In genomic region chr16:64754743-64755139, GRCm38 (mm10) we compare ENCODE assay signal across 8 mouse cellular contexts. TPM values are rescaled to one million over a fixed set of nuclear protein-coding genes. Genes with fewer than 3 reads are reported as not detected.
DNase-seq lines count a peak whose midpoint lies in the region; TF ChIP-seq lines count a peak whose summit lies in the region.

No protein-coding gene starts in this region.

- H3K9me3 ChIP-seq in ES-E14 (ENCODE audit: control insufficient read depth, insufficient read depth, low read depth, low read length), result no peaks in the 10 kb centered on the region

- TF ChIP-seq CTCF in kidney, adult 2 months (conservative IDR thresholded peaks at IDR 0.05; ENCODE audit: insufficient read depth, insufficient read length, low read depth, low read length), result peak; percentile 35; the same call in 1 of the 2 replicates

- no peaks in the 10 kb centered on the region for H3K36me3 ChIP-seq in kidney, adult 2 months (ENCODE audit: control insufficient read depth, insufficient read depth, low read length)
- H3K36me3 ChIP-seq in ES-E14 (ENCODE audit: control insufficient read depth, insufficient read depth, low read length, poor library complexity, severe bottlenecking), result no peaks in the 10 kb centered on the region
- no peaks in the 10 kb centered on the region for H3K36me3 ChIP-seq in splenic B cell, adult 2 months (ENCODE audit: control insufficient read depth, insufficient read depth, low read length, poor library complexity, severe bottlenecking)

- no peaks in the 10 kb centered on the region for H3K4me1 ChIP-seq in kidney, adult 2 months (ENCODE audit: control insufficient read depth, insufficient read depth, low read length)
- no peaks in the 10 kb centered on the region for H3K4me1 ChIP-seq in ES-E14 (ENCODE audit: control insufficient read depth in 2 of 2, insufficient read depth in 2 of 2, low read length in 2 of 2, poor library complexity in 1 of 2)

- no peak overlapping the region for H3K9ac ChIP-seq in ES-E14 (ENCODE audit: insufficient read depth, low read depth, low read length, poor library complexity, severe bottlenecking)

- H3K27me3 ChIP-seq in kidney, adult 2 months (replicated peaks; ENCODE audit: control insufficient read depth, insufficient read depth, low read length), result no peaks in the 10 kb centered on the region
- no peaks in the 10 kb centered on the region for H3K27me3 ChIP-seq in splenic B cell, adult 2 months (ENCODE audit: control insufficient read depth, insufficient read depth, low read length, poor library complexity, severe bottlenecking)

- peak; percentile 19 for DNase-seq in kidney, adult 2 months
- no peak for DNase-seq in kidney, adult 18-20 months
- DNase-seq in ES-E14 (ENCODE audit: low read depth, low spot score), result peak; percentile 39
- DNase-seq in embryo, embryonic 11 days, result peak; percentile 80
- DNase-seq in kidney, postnatal 10 days, result peak; percentile 47
- DNase-seq in splenic B cell, adult 2 months (ENCODE audit: low read depth, low spot score), result peak; percentile 46
- no peak for DNase-seq in thymus, postnatal 4 days
- DNase-seq in cerebellum, adult 9-11 months, result no peak

- 34% methylated on average over 3 of the region's 3 CpGs for WGBS in kidney, adult 2 months

- in situ Hi-C loops in ES-E14 (cut with MboI; ENCODE audit: low sequenced_read_pairs in 2 of 2, unreplicated experiment in 2 of 2), result loop anchor here in 1 of 2 experiments (25.0 kb wide), 1 partner anchor 783 kb away; no protein-coding TSS in a partner anchor

- TF ChIP-seq POLR2A in kidney, adult 2 months (IDR thresholded peaks at IDR 0.05; ENCODE audit: low read depth, low read length), result no peak

- no peak overlapping the region for H3K27ac ChIP-seq in kidney, adult 2 months (ENCODE audit: insufficient read depth, low read depth, low read length)
- no peak overlapping the region for H3K27ac ChIP-seq in ES-E14 (ENCODE audit: insufficient read depth, low read depth, low read length, poor library complexity, severe bottlenecking)

- no peak overlapping the region for H3K4me3 ChIP-seq in kidney, adult 2 months (ENCODE audit: insufficient read depth, low read depth, low read length)
- no peak overlapping the region for H3K4me3 ChIP-seq in ES-E14 (ENCODE audit: insufficient read depth in 1 of 2, low read depth in 1 of 2, low read length in 2 of 2, poor library complexity in 1 of 2, severe bottlenecking in 1 of 2)

TF ChIP-seq in ES-E14, 5 proteins besides CTCF, POLR2A, EP300 and RAD21:
- TF ChIP-seq ZNF384 (IDR thresholded peaks at IDR 0.05; ENCODE audit: low read depth, low read length), result no peak
- TF ChIP-seq ZC3H11A (IDR thresholded peaks at IDR 0.05; ENCODE audit: borderline replicate concordance, low read depth, low read length), result 0 out of 2 replicates have a peak, but pooled peaks have one; percentile 34

RNA-seq across cellular contexts. Expression of gene 4930453N24Rik, which starts 16.2 kb away (rescaled TPM):
- polyA plus RNA-seq in kidney, adult 2 months (2012; rRNA removed), result 3.6 and 5.3 TPM in 2 replicates
- 25.3 and 33.3 TPM in 2 replicates for total RNA-seq in ES-E14 (2012; rRNA removed)

Comparison
In these comparisons a context has a peak if more than half of its experiments do, and no peak if none do; other contexts are left out.
1. DNase-seq: peak in kidney, adult 2 months (single experiment), ES-E14 (single experiment), embryo, embryonic 11 days (single experiment), kidney, postnatal 10 days (single experiment) and splenic B cell, adult 2 months (single experiment); none in kidney, adult 18-20 months (single experiment), thymus, postnatal 4 days (single experiment) and cerebellum, adult 9-11 months (single experiment).